Mouse (Mus musculus) midbrain, embryonic 15.5 days (tissue): Measurements from ENCODE around the gene Serinc2. TPM values are rescaled to one million over a fixed set of nuclear protein-coding genes. Genes with fewer than 3 reads are reported as not detected.
A peak's percentile ranks its signal among the peaks of the same experiment; 100 is the strongest.

Source experiments
- ATAC-seq: fragments of 200-750 bp; cut with Nextera tagmentation; replicated peaks from 2 replicates; pipeline ENCODE4 v1.8.0; 2017; ENCODE audit warnings: moderate TSS enrichment
- H3K27ac ChIP-seq: fragments of 300-500 bp; sonication (generic); 2 replicates; pipeline ENCODE4 v1.5.1; 2015; ENCODE audit warnings: mild to moderate bottlenecking, inconsistent platforms
- H3K27me3 ChIP-seq: fragments of 300-500 bp; sonication (generic); replicated peaks from 2 replicates; pipeline ENCODE4 v1.6.1; 2015; ENCODE audit warnings: inconsistent platforms
- H3K36me3 ChIP-seq: fragments of 300-500 bp; sonication (generic); replicated peaks from 2 replicates; pipeline ENCODE4 v1.6.1; 2015; ENCODE audit warnings: inconsistent platforms
- H3K4me1 ChIP-seq: fragments of 300-500 bp; sonication (generic); 2 replicates; pipeline ENCODE4 v1.6.1; 2015; ENCODE audit warnings: inconsistent platforms
- H3K4me2 ChIP-seq: fragments of 300-500 bp; sonication (generic); 2 replicates; pipeline ENCODE4 v1.6.1; 2015; ENCODE audit warnings: inconsistent platforms, mild to moderate bottlenecking, moderate library complexity
- H3K4me3 ChIP-seq: fragments of 300-500 bp; sonication (generic); 2 replicates; pipeline ENCODE4 v1.5.1; 2015; ENCODE audit warnings: mild to moderate bottlenecking, inconsistent platforms
- H3K9ac ChIP-seq: fragments of 300-500 bp; sonication (generic); 2 replicates; pipeline ENCODE4 v1.6.1; 2015; ENCODE audit warnings: mild to moderate bottlenecking, inconsistent platforms
- H3K9me3 ChIP-seq: fragments of 300-500 bp; sonication (generic); 2 replicates; pipeline ENCODE4 v1.6.1; 2016; ENCODE audit warnings: inconsistent platforms
- WGBS: fragments of 180-500 bp; shearing (Covaris S2); methylation state at CpG from one replicate; pipeline ENCODE4 v1.1.7; 2015; ENCODE audit warnings: mixed read lengths; 5-methylcytosine and 5-hydroxymethylcytosine counted together
- polyA plus RNA-seq: library from polyadenylated mRNA; unstranded; fragments of >200 nt; fragmentation: Nextera tagmentation; extraction: Ambion mirVana; gene quantifications from 2 replicates; pipeline ENCODE4 v1.2.1, GENCODE M21; 2015

Serinc2 gene
- polyA plus RNA-seq, 1 experiment from 2014 or later = 42.9 TPM

- H3K27ac ChIP-seq = no peak overlapping the region
- H3K9me3 ChIP-seq = no peaks in the 10 kb centered on the region
- no peak overlapping the region for H3K9ac ChIP-seq
- no peaks in the 10 kb centered on the region for H3K36me3 ChIP-seq
- H3K4me1 ChIP-seq = peaks cover 3% of the 10 kb centered on the region; the same call in 1 of the 2 replicates
- ATAC-seq = no peak
- no peaks in the 10 kb centered on the region for H3K27me3 ChIP-seq
- WGBS = 84% methylated on average over 13 of the region's 13 CpGs
- no peak overlapping the region for H3K4me2 ChIP-seq
- H3K4me3 ChIP-seq = no peak overlapping the region
These were observed 17.4 kb upstream of the Serinc2 start for GRCm38 (mm10) chr4:130296243-130296965.

GRCm38 (mm10) chr4:130295047-130295745, 16.2 kb upstream of the Serinc2 start:
- Histone ChIP-seq H3K4me1 (peaks cover 3% of the 10 kb centered on the region; the same call in 1 of the 2 replicates), H3K4me2 (no peak overlapping the region), H3K9ac (no peak overlapping the region), H3K4me3 (no peak overlapping the region), H3K9me3 (no peaks in the 10 kb centered on the region), H3K27me3 (no peaks in the 10 kb centered on the region), H3K27ac (no peak overlapping the region), H3K36me3 (no peaks in the 10 kb centered on the region)
- 54% methylated on average over 23 of the region's 23 CpGs for WGBS
- no peak for ATAC-seq

GRCm38 (mm10) chr4:130294513-130294912, 15.5 kb upstream of the Serinc2 start:
- no peak overlapping the region for H3K4me3 ChIP-seq
- no peaks in the 10 kb centered on the region for H3K36me3 ChIP-seq
- H3K27ac ChIP-seq = no peak overlapping the region
- WGBS = 84% methylated on average over 8 of the region's 8 CpGs
- H3K4me1 ChIP-seq = peaks cover 3% of the 10 kb centered on the region; the same call in 1 of the 2 replicates
- H3K27me3 ChIP-seq = no peaks in the 10 kb centered on the region
- H3K9ac ChIP-seq = no peak overlapping the region
- no peaks in the 10 kb centered on the region for H3K9me3 ChIP-seq
- no peak for ATAC-seq
- H3K4me2 ChIP-seq = no peak overlapping the region

- peak; percentile 48; the same call in 1 of the 2 replicates for ATAC-seq
- no peak overlapping the region for H3K4me3 ChIP-seq
- H3K36me3 ChIP-seq = no peaks in the 10 kb centered on the region
- no peaks in the 10 kb centered on the region for H3K27me3 ChIP-seq
- H3K4me1 ChIP-seq = peaks cover 3% of the 10 kb centered on the region; the same call in 1 of the 2 replicates
- 2% methylated on average over 4 of the region's 4 CpGs for WGBS
- no peak overlapping the region for H3K4me2 ChIP-seq
- no peaks in the 10 kb centered on the region for H3K9me3 ChIP-seq
- H3K27ac ChIP-seq = no peak overlapping the region
- no peak overlapping the region for H3K9ac ChIP-seq
These were observed 13.3 kb upstream of the Serinc2 start for GRCm38 (mm10) chr4:130292271-130292670.

GRCm38 (mm10) chr4:130289824-130290223, 10.8 kb upstream of the Serinc2 start:
- H3K4me2 ChIP-seq = no peak overlapping the region
- 77% methylated on average over 3 of the region's 3 CpGs for WGBS

GRCm38 (mm10) chr4:130286531-130286930, 7.5 kb upstream of the Serinc2 start:
- 60% methylated on average over 3 of the region's 3 CpGs for WGBS
- Histone ChIP-seq H3K9ac (no peak overlapping the region), H3K4me1 (no peaks in the 10 kb centered on the region), H3K9me3 (no peaks in the 10 kb centered on the region), H3K4me2 (no peak overlapping the region), H3K27me3 (no peaks in the 10 kb centered on the region), H3K4me3 (no peak overlapping the region), H3K36me3 (no peaks in the 10 kb centered on the region), H3K27ac (no peak overlapping the region)
- ATAC-seq = no peak

More at GRCm38 (mm10) chr4:130289824-130290223, 10.8 kb upstream of the Serinc2 start:
- H3K4me1 ChIP-seq = no peaks in the 10 kb centered on the region
- no peaks in the 10 kb centered on the region for H3K27me3 ChIP-seq
- no peak for ATAC-seq
- no peak overlapping the region for H3K27ac ChIP-seq
- H3K4me3 ChIP-seq = no peak overlapping the region
- H3K9ac ChIP-seq = no peak overlapping the region
- no peaks in the 10 kb centered on the region for H3K36me3 ChIP-seq
- no peaks in the 10 kb centered on the region for H3K9me3 ChIP-seq

- Histone ChIP-seq H3K4me1 (no peaks in the 10 kb centered on the region), H3K27ac (no peak overlapping the region), H3K36me3 (no peaks in the 10 kb centered on the region), H3K4me2 (no peak overlapping the region), H3K4me3 (no peak overlapping the region), H3K27me3 (no peaks in the 10 kb centered on the region), H3K9me3 (no peaks in the 10 kb centered on the region), H3K9ac (no peak overlapping the region)
- 82% methylated on average over 9 of the region's 9 CpGs for WGBS
- no peak for ATAC-seq
These were observed 4.8 kb upstream of the Serinc2 start for GRCm38 (mm10) chr4:130283826-130284225.

GRCm38 (mm10) chr4:130282856-130283255, 3.9 kb upstream of the Serinc2 start:
- WGBS = 79% methylated on average over 5 of the region's 5 CpGs
- Histone ChIP-seq H3K9me3 (no peaks in the 10 kb centered on the region), H3K9ac (no peak overlapping the region), H3K36me3 (no peaks in the 10 kb centered on the region), H3K27me3 (no peaks in the 10 kb centered on the region), H3K27ac (no peak overlapping the region), H3K4me2 (no peak overlapping the region), H3K4me1 (no peaks in the 10 kb centered on the region), H3K4me3 (no peak overlapping the region)
- ATAC-seq = no peak

- H3K36me3 ChIP-seq = no peaks in the 10 kb centered on the region
- ATAC-seq = no peak
- peaks cover 28% of the 10 kb centered on the region for H3K4me1 ChIP-seq
- H3K4me2 ChIP-seq = no peak overlapping the region
- H3K27ac ChIP-seq = no peak overlapping the region
- 72% methylated on average over 7 of the region's 7 CpGs for WGBS
- H3K27me3 ChIP-seq = no peaks in the 10 kb centered on the region
- no peak overlapping the region for H3K4me3 ChIP-seq
- no peaks in the 10 kb centered on the region for H3K9me3 ChIP-seq
- no peak overlapping the region for H3K9ac ChIP-seq
These were observed 2.3 kb downstream of the Serinc2 start for GRCm38 (mm10) chr4:130276573-130277176.

GRCm38 (mm10) chr4:130275823-130276105, 3.2 kb downstream of the Serinc2 start:
- peak overlapping the region; percentile 86 for H3K4me2 ChIP-seq
- no peaks in the 10 kb centered on the region for H3K36me3 ChIP-seq
- no peaks in the 10 kb centered on the region for H3K9me3 ChIP-seq
- H3K27ac ChIP-seq = peak overlapping the region; percentile 97; the same call in 1 of the 2 replicates
- H3K4me3 ChIP-seq = peak overlapping the region; percentile 85
- no peaks in the 10 kb centered on the region for H3K27me3 ChIP-seq
- peak overlapping the region; percentile 91 for H3K9ac ChIP-seq
- ATAC-seq = 0 out of 2 replicates have a peak, but pooled peaks have one; percentile 3
- peaks cover 28% of the 10 kb centered on the region for H3K4me1 ChIP-seq
- WGBS = 23% methylated on average over 5 of the region's 5 CpGs

- Histone ChIP-seq H3K36me3 (no peaks in the 10 kb centered on the region), H3K4me1 (peaks cover 28% of the 10 kb centered on the region), H3K27me3 (no peaks in the 10 kb centered on the region), H3K27ac (peak overlapping the region; percentile 97), H3K4me3 (peak overlapping the region; percentile 85), H3K4me2 (peak overlapping the region; percentile 86), H3K9ac (peak overlapping the region; percentile 91), H3K9me3 (no peaks in the 10 kb centered on the region)
- peak; percentile 66 for ATAC-seq
- under 1% methylated on average over 61 of the region's 62 CpGs for WGBS
These were observed 3.8 kb downstream of the Serinc2 start for GRCm38 (mm10) chr4:130275016-130275822.
